Mouse (Mus musculus): ENCODE results near the gene Eif2b3. TPM values are rescaled to one million over a fixed set of nuclear protein-coding genes. Genes with fewer than 3 reads are reported as not detected.

Eif2b3 gene
- total RNA-seq (2017): 12.8 and 24.6 TPM in 2 replicates

DNA sequence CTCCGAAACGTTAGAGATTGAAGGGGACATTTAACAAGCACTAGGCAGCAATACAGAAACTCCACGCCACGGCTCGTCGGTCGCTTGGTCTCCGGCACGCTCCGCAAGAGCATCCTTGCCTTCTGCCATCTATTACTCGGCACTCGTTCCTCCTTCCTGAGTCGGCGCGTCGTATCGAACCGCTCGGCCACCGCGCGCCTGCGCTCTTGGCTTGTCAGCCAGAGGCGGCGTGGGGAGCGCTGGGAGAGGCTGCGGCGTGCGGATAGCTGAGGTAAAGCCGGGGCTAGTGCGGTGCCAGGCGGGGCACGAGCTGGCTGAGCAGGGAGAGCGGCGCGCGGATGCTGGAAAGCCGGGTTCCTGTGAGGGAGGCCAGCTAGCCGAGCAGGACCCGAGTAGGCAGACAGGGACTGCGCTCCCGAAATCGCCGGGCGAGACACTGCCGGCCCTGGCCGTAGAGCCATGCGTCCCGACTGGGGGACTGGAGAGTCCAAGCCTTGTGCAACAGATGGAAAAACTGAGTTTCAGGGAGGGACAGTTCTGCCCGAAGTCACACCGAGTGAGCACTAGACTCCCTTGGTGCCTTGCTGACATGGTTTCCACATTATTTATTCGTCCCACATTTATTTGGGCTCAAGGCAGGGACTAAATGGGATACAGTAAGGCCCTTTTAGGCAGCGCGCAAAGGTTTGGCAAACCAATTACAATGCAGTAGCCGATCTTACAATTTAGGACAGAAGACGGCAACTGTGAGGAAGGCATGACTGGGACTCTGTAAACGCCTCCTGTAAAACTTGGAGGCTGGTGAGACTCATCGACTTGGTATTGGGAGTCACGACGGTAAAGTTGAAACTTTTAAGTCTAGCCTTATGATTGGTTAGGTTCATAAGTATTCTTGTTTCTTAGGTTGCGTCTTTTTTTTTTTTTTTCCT is at the start of gene Eif2b3:
Gene Eif2b3, plus strand, starts transcription at position 197 of the 929 bp plus-strand sequence.
- peak; percentile 94 for ATAC-seq (ENCODE audit: extremely low read depth, insufficient number of reproducible peaks, low FRiP score, poor library complexity, severe bottlenecking)

DNA sequence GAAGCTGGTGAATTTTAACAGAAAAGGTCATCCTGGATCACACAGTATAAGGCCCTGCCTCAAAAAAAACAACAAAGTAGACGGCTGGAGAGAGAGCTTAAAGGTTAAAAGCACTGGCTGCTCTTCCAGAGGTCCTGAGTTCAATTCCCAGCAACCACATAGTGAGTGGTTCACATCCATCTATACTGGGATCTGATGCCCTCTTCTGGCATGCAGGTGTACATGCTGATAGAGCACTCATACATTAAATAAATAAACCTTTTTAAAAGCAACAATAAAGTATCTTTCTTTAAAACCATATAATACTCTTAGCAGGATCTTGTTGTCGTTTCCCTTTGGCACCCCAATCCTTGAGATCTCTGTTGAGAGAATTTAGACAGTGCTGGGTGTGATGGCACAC is 42.7 kb upstream of the Eif2b3 start:
- ATAC-seq (ENCODE audit: extremely low read depth, insufficient number of reproducible peaks, low FRiP score, poor library complexity, severe bottlenecking): no peak

DNA sequence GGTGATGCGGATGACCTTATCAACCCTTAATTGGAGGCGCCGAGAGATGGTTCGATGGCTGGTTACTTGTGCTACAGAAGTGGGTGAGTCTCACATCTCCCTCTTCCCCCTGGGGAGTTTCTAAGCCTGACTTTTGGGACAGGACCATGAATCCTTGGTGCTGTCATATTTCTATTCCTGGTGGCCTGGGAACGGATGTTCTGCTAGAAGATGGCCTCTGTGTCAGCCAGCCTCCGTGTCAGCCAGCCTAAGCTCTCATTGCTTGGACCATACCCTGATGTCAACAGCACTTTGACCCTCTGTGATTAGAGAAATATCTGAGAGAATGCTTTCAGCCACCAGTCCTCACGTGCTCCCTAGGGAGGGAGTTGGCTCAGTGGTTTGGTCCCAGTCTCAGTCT is 33.5 kb upstream of the Eif2b3 start:
- ATAC-seq (ENCODE audit: extremely low read depth, insufficient number of reproducible peaks, low FRiP score, poor library complexity, severe bottlenecking): no peak

DNA sequence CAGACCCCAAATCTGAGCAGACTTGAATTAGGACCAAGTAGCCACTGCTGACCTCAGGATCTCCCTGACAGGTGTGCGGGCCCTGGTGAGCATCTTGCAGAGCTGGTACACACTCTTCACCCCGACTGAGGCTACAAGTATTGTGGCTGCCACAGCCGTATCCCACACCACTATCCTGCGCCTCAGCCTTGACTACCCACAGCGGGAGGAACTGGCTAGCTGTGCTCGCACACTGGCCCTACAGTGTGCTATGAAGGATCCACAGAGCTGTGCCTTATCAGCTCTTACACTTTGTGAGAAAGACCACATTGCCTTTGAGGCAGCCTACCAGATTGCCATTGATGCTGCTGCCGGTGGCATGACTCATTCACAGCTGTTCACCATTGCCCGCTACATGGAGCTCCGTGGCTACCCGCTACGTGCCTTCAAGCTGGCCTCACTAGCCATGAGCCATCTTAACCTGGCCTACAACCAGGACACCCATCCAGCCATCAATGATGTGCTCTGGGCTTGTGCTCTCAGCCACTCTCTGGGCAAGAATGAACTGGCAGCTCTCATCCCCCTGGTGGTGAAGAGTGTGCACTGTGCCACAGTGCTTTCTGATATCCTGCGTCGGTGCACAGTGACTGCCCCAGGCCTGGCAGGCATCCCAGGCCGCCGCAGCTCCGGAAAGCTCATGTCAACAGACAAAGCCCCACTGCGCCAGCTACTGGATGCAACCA is 32.6 kb upstream of the Eif2b3 start:
- peak; percentile 40; the same call in 1 of the 2 replicates for ATAC-seq (ENCODE audit: extremely low read depth, insufficient number of reproducible peaks, low FRiP score, poor library complexity, severe bottlenecking)

DNA sequence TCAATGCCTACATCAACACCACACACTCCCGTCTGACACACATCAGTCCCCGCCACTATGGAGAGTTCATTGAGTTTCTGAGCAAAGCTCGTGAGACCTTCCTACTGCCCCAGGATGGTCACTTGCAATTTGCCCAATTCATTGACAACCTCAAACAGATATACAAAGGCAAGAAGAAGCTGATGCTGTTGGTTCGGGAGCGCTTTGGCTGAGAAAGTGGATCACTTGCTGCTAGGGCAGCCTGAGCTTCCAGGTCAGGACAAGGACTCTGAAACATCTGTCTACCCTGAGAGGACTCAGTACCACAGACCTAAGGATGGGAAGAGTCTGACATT is 32.1 kb upstream of the Eif2b3 start:
- ATAC-seq (ENCODE audit: extremely low read depth, insufficient number of reproducible peaks, low FRiP score, poor library complexity, severe bottlenecking): no peak

DNA sequence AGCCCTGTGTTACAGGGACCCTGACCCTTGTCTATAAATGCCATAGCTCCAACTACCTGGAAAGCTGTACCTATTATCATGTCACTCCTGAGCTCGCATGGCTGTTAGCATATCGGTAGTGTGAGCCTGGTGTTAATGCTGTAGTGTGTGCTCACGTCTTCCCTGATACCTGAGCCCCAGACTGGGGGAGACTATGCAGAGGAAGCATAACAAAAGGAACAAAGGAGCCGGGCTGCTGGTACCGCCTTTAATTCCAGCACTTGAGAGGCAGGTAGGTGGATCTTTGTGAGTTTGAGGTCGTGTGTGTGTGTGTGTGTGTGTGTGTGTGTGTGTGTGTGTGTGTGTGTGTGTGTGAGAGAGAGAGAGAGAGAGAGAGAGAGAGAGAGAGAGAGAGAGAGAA is 29.5 kb upstream of the Eif2b3 start:
- ATAC-seq (ENCODE audit: extremely low read depth, insufficient number of reproducible peaks, low FRiP score, poor library complexity, severe bottlenecking): no peak

DNA sequence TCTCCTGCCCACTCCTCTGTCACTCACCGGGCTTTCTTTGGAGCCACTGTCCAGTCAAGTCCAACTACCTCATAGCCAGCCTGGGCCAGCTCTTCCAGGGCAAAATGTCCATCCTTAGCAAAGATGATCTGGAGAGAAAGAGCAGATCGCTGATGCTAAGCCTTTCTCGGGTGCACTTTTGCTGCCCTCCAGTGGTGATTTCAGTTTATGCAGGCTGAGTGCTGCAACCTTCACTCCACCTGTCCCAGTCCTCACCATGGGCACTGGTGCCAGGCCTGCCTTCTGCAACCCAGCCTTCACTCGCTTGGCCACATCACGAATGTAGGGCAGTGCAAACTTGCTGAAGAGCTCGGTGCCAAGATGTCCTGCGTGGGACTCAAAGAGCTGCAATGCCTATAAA is 27.8 kb upstream of the Eif2b3 start:
- peak; percentile 57 for ATAC-seq (ENCODE audit: extremely low read depth, insufficient number of reproducible peaks, low FRiP score, poor library complexity, severe bottlenecking)

DNA sequence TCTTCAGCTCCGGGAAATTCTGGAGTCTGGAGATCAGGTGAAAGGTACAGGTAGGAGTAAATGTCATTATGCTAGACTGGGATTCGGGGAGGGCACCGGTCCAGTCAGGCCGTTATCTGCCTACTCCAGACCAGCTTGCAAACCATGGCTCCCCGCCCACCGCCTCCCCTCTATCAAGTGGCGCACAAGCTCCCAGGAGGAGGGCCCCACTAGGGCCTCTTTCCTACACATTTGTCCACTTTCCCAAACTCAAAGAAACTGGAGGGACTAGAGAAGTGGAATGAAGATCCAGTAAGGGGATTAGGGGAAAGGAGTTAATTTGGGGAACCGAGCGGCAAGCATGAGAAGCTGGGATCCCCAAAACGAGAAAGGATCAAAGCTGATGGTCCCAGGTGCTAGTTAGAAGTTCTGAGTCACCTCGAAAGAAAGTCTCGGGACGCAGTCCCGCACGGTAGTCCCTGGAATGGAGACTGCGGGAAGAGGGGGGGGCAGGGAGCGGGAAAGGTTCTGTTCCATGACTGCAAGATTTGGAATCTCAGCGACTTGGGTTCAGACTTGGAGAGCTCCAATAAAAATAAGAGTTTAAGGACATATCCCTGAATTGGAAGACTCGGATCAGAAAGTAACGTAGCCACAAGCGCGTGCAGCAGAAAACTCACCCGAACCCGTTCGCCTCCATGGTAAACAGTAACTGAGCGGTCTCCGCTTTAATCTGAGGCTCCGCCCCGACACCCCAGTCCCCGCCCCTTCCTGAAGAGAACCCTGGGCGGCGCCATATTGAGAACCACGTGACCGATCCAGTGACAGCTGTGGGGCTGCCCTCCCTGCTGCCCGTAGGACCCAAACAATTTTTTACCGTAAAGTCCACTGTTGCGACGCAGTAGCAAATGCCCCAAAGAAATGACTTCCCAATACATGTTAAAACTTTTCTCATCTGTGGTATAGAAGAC is 25.3 kb upstream of the Eif2b3 start, which contains the start of gene Urod:
Gene Urod, minus strand, starts transcription at position 742 of the 950 bp plus-strand sequence.
- peak; percentile 86 for ATAC-seq (ENCODE audit: extremely low read depth, insufficient number of reproducible peaks, low FRiP score, poor library complexity, severe bottlenecking)

DNA sequence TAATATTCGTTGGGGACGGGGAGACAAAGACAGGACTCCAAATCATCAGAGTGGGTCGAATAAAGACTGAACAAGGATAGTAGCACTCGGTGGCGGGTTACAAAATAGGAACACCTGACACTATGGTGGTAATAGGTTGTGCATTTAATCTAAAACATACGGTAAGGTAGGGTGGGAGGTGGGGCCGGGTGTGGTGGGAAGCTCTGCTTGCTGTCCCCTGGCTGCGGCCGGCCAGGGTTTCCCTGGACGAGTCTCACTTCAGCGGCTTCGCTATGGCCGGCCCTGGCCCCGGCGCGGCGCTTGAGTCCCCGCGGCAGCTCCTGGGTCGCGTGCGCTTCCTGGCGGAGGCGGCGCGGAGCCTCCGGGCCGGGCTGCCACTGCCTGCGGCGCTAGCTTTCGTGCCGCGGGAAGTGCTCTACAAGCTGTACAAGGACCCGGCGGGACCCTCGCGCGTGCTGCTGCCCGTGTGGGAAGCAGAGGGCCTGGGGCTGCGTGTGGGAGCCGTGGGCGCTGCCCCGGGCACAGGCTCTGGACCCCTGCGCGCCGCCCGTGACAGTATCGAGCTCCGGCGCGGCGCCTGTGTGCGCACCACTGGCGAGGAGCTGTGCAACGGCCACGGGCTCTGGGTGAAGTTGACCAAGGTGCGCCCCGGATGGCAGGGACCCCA is 23.9 kb upstream of the Eif2b3 start, which contains the start of gene Hectd3:
Gene Hectd3, plus strand, starts transcription at position 187 of the 667 bp plus-strand sequence.
- ATAC-seq (ENCODE audit: extremely low read depth, insufficient number of reproducible peaks, low FRiP score, poor library complexity, severe bottlenecking): peak; percentile 35

DNA sequence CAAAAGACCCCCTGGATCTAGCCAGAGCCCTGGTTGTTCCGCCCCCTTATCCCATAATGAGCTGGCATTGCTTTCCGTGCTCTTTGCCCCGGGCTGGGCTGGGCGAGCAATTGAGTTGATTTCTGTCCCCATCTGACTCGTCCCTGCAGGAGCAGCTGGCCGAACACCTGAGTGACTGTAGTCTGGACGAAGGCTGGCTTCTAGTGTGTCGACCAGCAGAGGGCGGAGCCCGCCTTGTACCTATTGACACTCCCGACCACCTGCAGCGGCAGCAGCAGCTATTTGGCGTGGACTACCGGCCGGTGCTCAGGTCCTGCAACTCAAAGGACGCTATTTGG is 23.4 kb upstream of the Eif2b3 start:
- no peak for ATAC-seq (ENCODE audit: extremely low read depth, insufficient number of reproducible peaks, low FRiP score, poor library complexity, severe bottlenecking)

DNA sequence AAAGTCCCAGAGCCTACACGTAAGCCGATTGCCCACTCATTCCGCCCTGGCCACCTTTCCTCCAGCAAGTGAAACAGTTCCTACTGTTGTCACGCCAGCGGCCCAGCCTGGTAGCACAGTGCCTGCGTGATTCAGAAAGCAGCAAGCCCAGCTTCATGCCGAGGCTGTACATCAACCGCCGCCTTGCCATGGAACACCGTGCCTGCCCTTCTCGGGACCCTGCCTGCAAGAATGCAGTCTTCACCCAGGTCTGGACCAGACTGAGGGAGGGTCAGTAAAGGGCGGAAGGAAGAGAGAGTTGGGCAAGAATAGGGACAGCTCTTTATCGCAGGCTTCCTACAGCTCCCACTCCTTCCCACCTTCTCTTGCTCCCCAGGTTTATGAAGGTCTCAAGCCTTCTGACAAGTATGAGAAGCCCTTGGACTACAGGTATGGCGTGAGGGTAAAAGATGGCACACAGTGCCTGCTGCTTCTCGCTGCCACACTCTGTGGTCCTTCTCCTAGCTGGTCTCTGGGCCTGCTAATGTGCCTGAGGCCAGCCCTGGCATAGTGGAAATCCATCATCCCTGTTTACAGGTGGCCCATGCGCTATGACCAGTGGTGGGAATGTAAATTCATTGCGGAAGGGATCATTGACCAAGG is 19.6 kb upstream of the Eif2b3 start:
- ATAC-seq (ENCODE audit: extremely low read depth, insufficient number of reproducible peaks, low FRiP score, poor library complexity, severe bottlenecking): no peak

DNA sequence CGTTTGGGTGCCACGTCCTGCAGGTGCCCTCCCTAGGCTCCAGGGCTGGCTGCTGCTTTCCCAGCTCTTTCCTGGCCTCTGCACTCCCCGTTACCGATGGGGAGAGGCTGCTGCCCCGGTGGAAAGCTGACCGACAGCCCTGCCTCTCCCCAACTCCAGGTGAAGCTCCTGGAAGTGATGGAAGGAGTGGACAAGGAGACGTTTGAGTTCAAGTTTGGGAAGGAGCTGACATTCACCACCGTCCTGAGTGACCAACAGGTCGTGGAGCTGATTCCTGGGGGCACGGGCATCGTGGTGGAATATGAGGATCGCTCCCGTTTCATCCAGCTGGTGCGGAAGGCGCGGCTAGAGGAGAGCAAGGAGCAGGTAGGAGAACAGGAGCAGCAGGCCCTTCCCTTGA is 17.2 kb upstream of the Eif2b3 start:
- ATAC-seq (ENCODE audit: extremely low read depth, insufficient number of reproducible peaks, low FRiP score, poor library complexity, severe bottlenecking): no peak

DNA sequence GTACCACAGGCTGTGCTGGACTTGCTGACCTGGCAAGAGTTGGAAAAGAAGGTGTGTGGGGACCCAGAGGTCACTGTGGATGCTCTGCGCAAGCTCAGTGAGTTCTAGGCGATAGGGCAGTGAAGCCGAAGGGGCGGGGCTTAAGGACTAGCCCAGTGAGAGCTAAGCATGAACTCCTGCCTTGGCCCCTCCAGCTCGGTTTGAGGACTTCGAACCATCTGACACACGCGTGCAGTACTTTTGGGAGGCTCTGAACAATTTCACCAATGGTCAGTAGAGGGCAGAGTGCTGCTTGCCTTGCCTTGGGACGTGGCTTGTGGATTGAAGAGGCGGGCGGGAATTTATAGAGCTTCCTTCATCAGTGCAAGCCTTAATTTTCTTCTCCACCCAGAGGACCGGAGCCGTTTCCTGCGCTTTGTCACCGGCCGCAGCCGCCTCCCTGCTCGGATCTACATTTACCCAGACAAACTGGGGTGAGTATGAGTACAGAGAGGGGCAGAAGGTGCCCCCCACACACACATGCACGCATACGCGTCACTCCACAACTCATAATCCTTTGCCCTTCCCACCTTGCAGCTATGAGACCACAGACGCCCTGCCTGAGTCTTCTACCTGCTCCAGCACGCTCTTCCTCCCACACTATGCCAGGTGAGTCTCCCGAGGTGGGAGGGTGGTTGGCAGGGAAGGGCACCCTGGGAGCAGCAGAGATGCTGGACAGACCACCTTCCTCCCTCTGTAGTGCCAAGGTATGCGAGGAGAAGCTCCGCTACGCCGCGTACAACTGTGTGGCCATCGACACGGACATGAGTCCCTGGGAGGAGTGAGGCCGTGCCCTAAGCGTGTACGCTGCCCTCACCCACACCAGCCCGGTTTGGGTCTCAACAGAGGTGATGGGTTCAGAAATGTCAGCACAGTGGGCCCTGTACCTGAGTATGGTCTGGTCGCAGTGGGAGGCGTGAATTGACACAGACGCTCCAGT is 16.4 kb upstream of the Eif2b3 start:
- ATAC-seq (ENCODE audit: extremely low read depth, insufficient number of reproducible peaks, low FRiP score, poor library complexity, severe bottlenecking): peak; percentile 37; the same call in 1 of the 2 replicates

DNA sequence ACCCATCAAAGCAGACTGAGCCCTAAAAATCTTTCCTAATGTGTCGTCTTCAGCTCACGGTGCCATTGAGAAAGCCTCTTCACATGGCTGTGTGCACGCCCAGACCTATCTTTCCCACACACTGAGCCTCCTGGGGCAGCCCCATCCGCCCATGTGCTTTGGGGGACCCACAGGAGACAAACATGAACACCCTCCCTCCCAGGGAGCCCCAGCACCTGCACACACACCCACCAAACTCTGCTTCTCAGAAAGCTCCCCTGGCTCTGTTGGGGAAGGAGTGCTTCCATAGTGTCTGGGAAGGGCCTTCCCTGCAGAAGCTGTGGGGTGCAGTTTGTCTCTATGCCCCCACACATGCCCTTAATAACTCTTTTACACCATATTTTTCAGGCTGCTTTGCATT is 14.6 kb upstream of the Eif2b3 start:
- ATAC-seq (ENCODE audit: extremely low read depth, insufficient number of reproducible peaks, low FRiP score, poor library complexity, severe bottlenecking): no peak

DNA sequence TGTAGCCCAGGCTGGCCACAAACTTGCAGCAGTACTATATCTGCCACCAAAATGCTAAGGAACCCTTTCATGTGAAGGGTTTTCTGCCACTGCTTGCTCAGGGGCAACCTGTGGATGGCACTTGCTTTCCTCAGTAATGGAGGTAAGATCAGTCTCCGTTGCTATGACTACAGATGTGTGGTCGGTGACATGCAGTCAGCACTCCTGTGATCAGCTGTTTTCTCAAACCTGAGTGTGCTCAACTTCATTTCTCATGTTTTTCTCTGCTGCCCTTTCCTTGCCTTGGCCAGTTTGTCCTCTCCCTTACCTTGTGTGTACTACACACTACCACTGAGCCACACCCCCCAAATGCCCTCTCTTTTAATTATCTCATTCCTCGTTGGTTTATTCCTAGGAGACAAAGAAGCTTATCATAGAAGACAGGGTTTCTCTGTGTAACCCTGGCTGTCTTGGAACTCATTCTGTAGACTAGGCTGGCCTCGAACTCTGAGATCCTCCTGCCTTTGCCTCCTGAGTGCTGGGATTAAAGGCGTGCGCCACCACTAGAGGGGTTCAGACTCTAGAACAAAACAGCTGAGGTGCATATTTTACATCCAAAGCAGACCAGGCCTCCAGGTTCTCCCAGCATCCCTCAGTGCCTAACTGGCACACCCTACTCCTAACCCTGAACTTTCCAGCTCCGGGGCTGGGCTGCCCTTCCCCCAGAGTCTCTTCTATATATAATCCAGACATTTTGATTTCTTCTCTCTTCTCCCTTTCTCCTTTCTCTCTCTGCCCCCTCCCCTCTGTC is 13.4 kb upstream of the Eif2b3 start:
- ATAC-seq (ENCODE audit: extremely low read depth, insufficient number of reproducible peaks, low FRiP score, poor library complexity, severe bottlenecking): no peak

DNA sequence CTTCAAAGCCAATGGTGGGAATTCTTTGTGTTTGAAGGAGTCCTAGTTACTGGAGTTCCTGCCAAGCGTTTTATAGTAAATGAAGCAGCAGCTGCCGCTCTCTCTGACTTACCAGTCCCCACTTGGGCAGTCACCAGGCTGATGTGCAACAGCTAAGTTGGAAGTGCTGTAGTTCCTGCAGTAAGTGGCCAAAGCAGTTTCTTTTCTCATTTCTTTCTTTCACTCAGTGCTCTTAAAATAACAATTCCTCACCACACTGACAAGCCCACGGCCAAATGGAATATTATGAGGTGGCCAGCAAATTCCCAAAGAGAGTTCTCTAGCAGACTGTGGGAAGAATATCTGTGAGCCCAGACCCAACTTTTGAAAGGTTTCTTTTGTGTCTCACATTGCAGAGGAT is 12.1 kb upstream of the Eif2b3 start:
- ATAC-seq (ENCODE audit: extremely low read depth, insufficient number of reproducible peaks, low FRiP score, poor library complexity, severe bottlenecking): no peak

All from neutrophil, adult 5-6 weeks (primary cell).